Comparison of ENCODE assay signal across 24 mouse cellular contexts in genomic region chr3:39082678-39083270, GRCm38 (mm10).
DNase-seq lines count a peak whose midpoint lies in the region; ATAC-seq and TF ChIP-seq lines count a peak whose summit lies in the region.
"Had no signal": no experiment of that assay in that cellular context is flagged by ENCODE, and none has a peak within 500 bp of the region (broad histone marks: within the 10 kb centered on the region; RNA-seq: fewer than 3 reads in every experiment).

No protein-coding gene starts in this region.

- DNase-seq in CH12.LX (ENCODE audit: extremely low read depth) (peak; percentile 2), ES-E14 (ENCODE audit: low read depth, low spot score) (peak; percentile 6)
- DNase-seq in kidney, adult 2 months = no peak
- no peak for DNase-seq in left cerebral cortex, adult 18-20 months (ENCODE audit: low spot score in 2 of 2)
- DNase-seq in adrenal gland, adult 8-10 months = no peak
- DNase-seq: B cell, adult 2 months; cerebellum, adult 8-10 months; cerebellum, postnatal 36 days; embryo, embryonic 11 days; gastrocnemius, postnatal 14 days; heart, adult 11 months; heart, postnatal 10 days; left cerebral cortex, postnatal 4 days; lung, embryonic 14.5 days; right cerebral cortex, postnatal 25 days had no signal

- TF ChIP-seq CTCF in CH12.LX (conservative IDR thresholded peaks at IDR 0.05 in 1 of 2, IDR thresholded peaks at IDR 0.05 in 1 of 2; ENCODE audit: low read depth in 2 of 2, low read length in 2 of 2) = no peak
- TF ChIP-seq CTCF in kidney, adult 2 months (conservative IDR thresholded peaks at IDR 0.05; ENCODE audit: insufficient read depth, insufficient read length, low read depth, low read length) = no peak

- no peak overlapping the region for H3K4me2 ChIP-seq in hindbrain, embryonic 15.5 days
- no peak overlapping the region for H3K4me2 ChIP-seq in hindbrain, embryonic 13.5 days
- H3K4me2 ChIP-seq in CH12.LX (ENCODE audit: insufficient read depth, low read depth, poor library complexity, severe bottlenecking) = no peak overlapping the region
- no peak overlapping the region for H3K4me2 ChIP-seq in forebrain, embryonic 13.5 days
- H3K4me2 ChIP-seq: embryonic facial prominence, embryonic 15.5 days; heart, embryonic 12.5 days; limb, embryonic 15.5 days; lung, embryonic 14.5 days had no signal

- H3K27ac ChIP-seq in hindbrain, embryonic 15.5 days (replicated peaks) = no peak overlapping the region
- no peak overlapping the region for H3K27ac ChIP-seq in hindbrain, embryonic 13.5 days
- no peak overlapping the region for H3K27ac ChIP-seq in CH12.LX (ENCODE audit: insufficient read depth, low read depth)
- H3K27ac ChIP-seq in ES-E14 (ENCODE audit: insufficient read depth, low read depth, low read length, poor library complexity, severe bottlenecking) = no peak overlapping the region
- no peak overlapping the region for H3K27ac ChIP-seq in forebrain, embryonic 13.5 days
- no peak overlapping the region for H3K27ac ChIP-seq in kidney, adult 2 months (ENCODE audit: insufficient read depth, low read depth, low read length)
- H3K27ac ChIP-seq: embryonic facial prominence, embryonic 15.5 days; kidney, postnatal 0 days; limb, embryonic 15.5 days; liver, embryonic 14.5 days had no signal

- TF ChIP-seq RAD21 in CH12.LX (IDR thresholded peaks at IDR 0.05; ENCODE audit: low read depth, low read length) = no peak

- ATAC-seq in hindbrain, embryonic 15.5 days (ENCODE audit: low FRiP score, low read depth) = peak; percentile 23; the same call in 1 of the 2 replicates
- no peak for ATAC-seq in hindbrain, embryonic 13.5 days (ENCODE audit: low FRiP score)
- ATAC-seq in forebrain, embryonic 13.5 days = peak; percentile 73; the same call in 1 of the 2 replicates
- ATAC-seq: intestine, embryonic 16.5 days had no signal

- in situ Hi-C loops in CH12.LX (cut with MboI; ENCODE audit: low pct_ligation_motif_present, low pct_unique_long_range_greater_than_20kb, low sequenced_read_pairs) (no loop called here), ES-E14 (cut with MboI; ENCODE audit: low sequenced_read_pairs in 2 of 2, unreplicated experiment in 2 of 2) (no loop called here)

- no peaks in the 10 kb centered on the region for H3K9me3 ChIP-seq in hindbrain, embryonic 15.5 days
- H3K9me3 ChIP-seq in hindbrain, embryonic 13.5 days = no peaks in the 10 kb centered on the region
- no peaks in the 10 kb centered on the region for H3K9me3 ChIP-seq in CH12.LX (replicated peaks; ENCODE audit: low read length)
- H3K9me3 ChIP-seq in ES-E14 (ENCODE audit: control insufficient read depth, insufficient read depth, low read depth, low read length) = no peaks in the 10 kb centered on the region
- no peaks in the 10 kb centered on the region for H3K9me3 ChIP-seq in forebrain, embryonic 13.5 days (replicated peaks)
- H3K9me3 ChIP-seq: embryonic facial prominence, embryonic 15.5 days; heart, embryonic 12.5 days; limb, embryonic 15.5 days had no signal

- no peaks in the 10 kb centered on the region for H3K27me3 ChIP-seq in hindbrain, embryonic 15.5 days
- no peaks in the 10 kb centered on the region for H3K27me3 ChIP-seq in hindbrain, embryonic 13.5 days
- H3K27me3 ChIP-seq in CH12.LX (replicated peaks) = no peaks in the 10 kb centered on the region
- H3K27me3 ChIP-seq in forebrain, embryonic 13.5 days = no peaks in the 10 kb centered on the region
- no peaks in the 10 kb centered on the region for H3K27me3 ChIP-seq in kidney, adult 2 months (replicated peaks; ENCODE audit: control insufficient read depth, insufficient read depth, low read length)
- H3K27me3 ChIP-seq: embryonic facial prominence, embryonic 15.5 days; heart, embryonic 12.5 days; limb, embryonic 15.5 days had no signal

- TF ChIP-seq POLR2A in CH12.LX (IDR thresholded peaks at IDR 0.05; ENCODE audit: low read depth, low read length) = no peak
- no peak for TF ChIP-seq POLR2A in kidney, adult 2 months (IDR thresholded peaks at IDR 0.05; ENCODE audit: low read depth, low read length)

- TF ChIP-seq EP300 in CH12.LX (IDR thresholded peaks at IDR 0.05; ENCODE audit: low read length) = no peak

- no peaks in the 10 kb centered on the region for H3K79me2 ChIP-seq in CH12.LX (replicated peaks; ENCODE audit: control insufficient read depth, extremely low read depth, insufficient read depth, poor library complexity, severe bottlenecking)

- no peak overlapping the region for H3K4me3 ChIP-seq in hindbrain, embryonic 15.5 days
- H3K4me3 ChIP-seq in hindbrain, embryonic 13.5 days = no peak overlapping the region
- no peak overlapping the region for H3K4me3 ChIP-seq in CH12.LX (replicated peaks in 1 of 3; ENCODE audit: low read depth in 2 of 3, low read length in 2 of 3, poor library complexity in 1 of 3)
- no peak overlapping the region for H3K4me3 ChIP-seq in ES-E14 (ENCODE audit: insufficient read depth in 1 of 2, low read depth in 1 of 2, low read length in 2 of 2, poor library complexity in 1 of 2, severe bottlenecking in 1 of 2)
- no peak overlapping the region for H3K4me3 ChIP-seq in forebrain, embryonic 13.5 days
- no peak overlapping the region for H3K4me3 ChIP-seq in kidney, adult 2 months (ENCODE audit: insufficient read depth, low read depth, low read length)
- H3K4me3 ChIP-seq: embryonic facial prominence, embryonic 15.5 days; heart, embryonic 12.5 days; limb, embryonic 15.5 days had no signal

- no peak overlapping the region for H3K9ac ChIP-seq in hindbrain, embryonic 15.5 days
- no peak overlapping the region for H3K9ac ChIP-seq in hindbrain, embryonic 13.5 days
- H3K9ac ChIP-seq in CH12.LX (ENCODE audit: insufficient read depth, low read depth) = no peak overlapping the region
- H3K9ac ChIP-seq in ES-E14 (ENCODE audit: insufficient read depth, low read depth, low read length, poor library complexity, severe bottlenecking) = no peak overlapping the region
- no peak overlapping the region for H3K9ac ChIP-seq in forebrain, embryonic 13.5 days
- H3K9ac ChIP-seq: embryonic facial prominence, embryonic 15.5 days; heart, embryonic 12.5 days; limb, embryonic 15.5 days; liver, embryonic 14.5 days; lung, embryonic 14.5 days had no signal

- no peaks in the 10 kb centered on the region for H3K36me3 ChIP-seq in hindbrain, embryonic 15.5 days
- H3K36me3 ChIP-seq in hindbrain, embryonic 13.5 days = no peaks in the 10 kb centered on the region
- H3K36me3 ChIP-seq in CH12.LX (replicated peaks in 1 of 2; ENCODE audit: control insufficient read depth in 1 of 2, insufficient read depth in 1 of 2, low read length in 1 of 2) (no peaks in the 10 kb centered on the region), ES-E14 (ENCODE audit: control insufficient read depth, insufficient read depth, low read length, poor library complexity, severe bottlenecking) (no peaks in the 10 kb centered on the region)
- no peaks in the 10 kb centered on the region for H3K36me3 ChIP-seq in forebrain, embryonic 13.5 days (ENCODE audit: poor library complexity, severe bottlenecking)
- H3K36me3 ChIP-seq in kidney, adult 2 months (ENCODE audit: control insufficient read depth, insufficient read depth, low read length) = no peaks in the 10 kb centered on the region
- H3K36me3 ChIP-seq: embryonic facial prominence, embryonic 15.5 days; heart, embryonic 12.5 days; limb, embryonic 15.5 days had no signal

- dilution Hi-C loops in CH12.LX (cut with MboI; ENCODE audit: extremely low pct_ligation_motif_present, extremely low pct_unique_long_range_greater_than_20kb, low sequenced_read_pairs) = no loop called here

- no peaks in the 10 kb centered on the region for H3K4me1 ChIP-seq in hindbrain, embryonic 15.5 days (replicated peaks)
- H3K4me1 ChIP-seq in hindbrain, embryonic 13.5 days (replicated peaks) = no peaks in the 10 kb centered on the region
- H3K4me1 ChIP-seq in CH12.LX (ENCODE audit: control insufficient read depth in 1 of 2, insufficient read depth in 2 of 2) (0 out of 4 replicates have a peak, but pooled peaks cover 0 to 7% of the 10 kb centered on the region in 2 experiments), ES-E14 (ENCODE audit: control insufficient read depth in 2 of 2, insufficient read depth in 2 of 2, low read length in 2 of 2, poor library complexity in 1 of 2) (no peaks in the 10 kb centered on the region)
- H3K4me1 ChIP-seq in forebrain, embryonic 13.5 days = peaks cover 7% of the 10 kb centered on the region; the same call in 1 of the 2 replicates
- no peaks in the 10 kb centered on the region for H3K4me1 ChIP-seq in kidney, adult 2 months (ENCODE audit: control insufficient read depth, insufficient read depth, low read length)
- H3K4me1 ChIP-seq: embryonic facial prominence, embryonic 15.5 days; heart, embryonic 12.5 days; limb, embryonic 15.5 days had no signal

- 44% methylated on average over 4 of the region's 4 CpGs for WGBS in hindbrain, embryonic 15.5 days
- 58% methylated on average over 4 of the region's 4 CpGs for WGBS in hindbrain, embryonic 13.5 days
- 42% methylated on average over 4 of the region's 4 CpGs for WGBS in forebrain, embryonic 13.5 days
- WGBS in kidney, adult 2 months = 80% methylated on average over 4 of the region's 4 CpGs

TF ChIP-seq in CH12.LX, 34 proteins besides CTCF, POLR2A, EP300 and RAD21 (continues in another document):
- TF ChIP-seq USF2 (conservative IDR thresholded peaks at IDR 0.05; ENCODE audit: low read depth, low read length) = no peak
- no peak for TF ChIP-seq IRF4 (IDR thresholded peaks at IDR 0.05; ENCODE audit: low read depth, low read length)
- no peak for TF ChIP-seq ELF1 (IDR thresholded peaks at IDR 0.05; ENCODE audit: low read depth, low read length)
- no peak for TF ChIP-seq MAZ (IDR thresholded peaks at IDR 0.05; ENCODE audit: low read depth, low read length)
- no peak for TF ChIP-seq HCFC1 (IDR thresholded peaks at IDR 0.05; ENCODE audit: low read depth, low read length)
- no peak for TF ChIP-seq MAFK (IDR thresholded peaks at IDR 0.05; ENCODE audit: insufficient replicate concordance, low read length)
- TF ChIP-seq ZKSCAN1 (IDR thresholded peaks at IDR 0.05; ENCODE audit: borderline replicate concordance, low read depth, low read length) = no peak
- no peak for TF ChIP-seq BHLHE40 (IDR thresholded peaks at IDR 0.05; ENCODE audit: low read depth, low read length)
- no peak for TF ChIP-seq MEF2A (IDR thresholded peaks at IDR 0.05; ENCODE audit: borderline replicate concordance, low read depth, low read length)

TF ChIP-seq in ES-E14, 5 proteins besides CTCF, POLR2A, EP300 and RAD21:
- no peak for TF ChIP-seq MAFK (IDR thresholded peaks at IDR 0.05; ENCODE audit: insufficient read depth, low read depth, low read length)
- TF ChIP-seq ZNF384 (IDR thresholded peaks at IDR 0.05; ENCODE audit: low read depth, low read length) = no peak
- TF ChIP-seq HCFC1 (IDR thresholded peaks at IDR 0.05; ENCODE audit: borderline replicate concordance, insufficient read depth, low read length) = no peak
- no peak for TF ChIP-seq ZC3H11A (IDR thresholded peaks at IDR 0.05; ENCODE audit: borderline replicate concordance, low read depth, low read length)
- TF ChIP-seq CHD2 (IDR thresholded peaks at IDR 0.05; ENCODE audit: low read depth, low read length) = no peak

Comparison
In these comparisons a context has a peak if more than half of its experiments do, and no peak if none do; other contexts are left out.
1. DNase-seq: peak in CH12.LX (single experiment) and ES-E14 (single experiment); none in kidney, adult 2 months (single experiment), left cerebral cortex, adult 18-20 months (0 of 2) and adrenal gland, adult 8-10 months (single experiment).